Mouse (Mus musculus) megakaryocyte, adult 5-6 weeks (primary cell): ENCODE results near the gene Ephb1. TPM values are rescaled to one million over a fixed set of nuclear protein-coding genes. Genes with fewer than 3 reads are reported as not detected.
A peak's percentile ranks its signal among the peaks of the same experiment; 100 is the strongest.

Source experiments
- ATAC-seq: 2 replicates; pipeline ENCODE4 v1.8.0; 2016; ENCODE audit warnings: mild to moderate bottlenecking, inconsistent platforms; ENCODE audit not compliant: poor library complexity, severe bottlenecking
- total RNA-seq, 2 experiments: library from RNA; stranded (forward) in 1 of 2; stranded (reverse) in 1 of 2; fragments of 153-499, 151-499 nt in 1 of 2; fragments of 221-1000, 200-1000 nt in 1 of 2; gene quantifications; 2 replicates each; pipeline versions ENCODE4 v1.2.3 to v1.2.4; 2015 to 2017

Ephb1 gene
- total RNA-seq, 2 experiments from 2014 or later = not detected

DNA sequence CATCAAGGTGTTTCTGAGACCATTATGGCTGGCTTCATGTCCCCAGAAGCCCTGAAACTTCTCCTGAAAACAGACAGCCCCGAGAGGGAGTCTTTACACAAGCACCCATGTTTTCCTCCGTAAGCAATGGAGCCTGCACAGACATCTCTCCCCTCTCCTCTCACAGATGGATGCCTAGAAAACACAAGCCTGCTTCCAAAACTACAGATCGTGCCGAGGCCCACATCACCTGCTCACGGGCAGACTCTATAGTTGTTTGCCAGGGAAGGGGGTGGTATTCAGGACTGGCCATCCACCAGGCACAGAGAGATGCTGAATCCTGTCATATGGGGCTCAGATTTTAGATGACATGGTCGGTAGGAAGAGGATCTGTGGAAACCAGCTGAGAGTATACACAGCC, 98.7 kb downstream of the Ephb1 start:
- ATAC-seq = no peak

DNA sequence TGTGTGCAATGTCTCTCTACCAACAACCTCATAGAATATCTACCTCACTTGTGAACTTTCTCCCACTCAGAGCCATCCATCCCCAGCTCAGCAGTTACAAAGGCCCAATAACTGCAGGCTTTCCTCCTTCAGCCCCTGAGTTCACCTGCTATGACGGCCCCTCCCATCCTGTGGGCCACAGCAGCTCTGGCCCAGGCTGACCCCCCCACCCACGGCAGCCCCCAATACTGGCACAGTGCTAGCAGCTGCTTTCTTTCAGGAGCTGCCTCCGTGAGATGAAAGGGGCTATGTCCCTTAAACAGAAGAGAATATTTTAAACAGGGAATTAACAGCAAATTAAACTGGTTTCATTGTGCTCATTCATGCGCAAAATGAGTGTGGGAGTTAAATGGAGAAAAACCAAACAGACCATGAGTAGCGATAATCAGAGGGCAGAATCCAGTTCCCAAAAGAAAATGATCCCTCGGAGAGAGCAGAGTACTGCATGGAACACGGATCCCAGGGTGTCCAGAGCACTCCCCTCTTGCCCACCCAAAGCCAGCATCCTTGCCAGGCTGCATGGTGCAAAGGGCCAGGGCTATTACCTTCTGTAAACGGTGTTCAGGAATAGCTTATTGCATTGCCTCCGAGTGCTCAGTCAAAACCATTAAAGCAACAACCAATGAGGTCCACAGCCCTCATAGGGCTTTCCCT, 105.2 kb downstream of the Ephb1 start:
- no peak for ATAC-seq

DNA sequence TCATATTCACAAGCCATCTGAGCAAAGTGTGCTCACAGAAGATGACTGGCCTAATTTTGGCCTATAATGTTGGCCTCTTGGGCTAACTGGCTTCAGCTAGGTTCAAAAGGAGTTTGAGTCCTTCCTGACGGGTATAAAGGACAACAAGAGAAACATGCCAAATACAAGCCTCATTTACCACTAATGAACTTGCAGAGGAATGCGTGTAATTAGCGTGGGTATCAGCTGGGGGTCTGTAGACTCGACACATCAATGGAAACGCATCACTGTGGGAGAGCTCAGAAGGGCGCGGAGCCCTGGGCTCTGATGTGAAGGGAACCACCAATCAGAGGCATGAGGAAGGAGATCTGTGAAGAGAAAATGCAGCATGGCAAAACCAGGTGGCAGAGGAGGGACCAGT, 108.9 kb downstream of the Ephb1 start:
- ATAC-seq = no peak

DNA sequence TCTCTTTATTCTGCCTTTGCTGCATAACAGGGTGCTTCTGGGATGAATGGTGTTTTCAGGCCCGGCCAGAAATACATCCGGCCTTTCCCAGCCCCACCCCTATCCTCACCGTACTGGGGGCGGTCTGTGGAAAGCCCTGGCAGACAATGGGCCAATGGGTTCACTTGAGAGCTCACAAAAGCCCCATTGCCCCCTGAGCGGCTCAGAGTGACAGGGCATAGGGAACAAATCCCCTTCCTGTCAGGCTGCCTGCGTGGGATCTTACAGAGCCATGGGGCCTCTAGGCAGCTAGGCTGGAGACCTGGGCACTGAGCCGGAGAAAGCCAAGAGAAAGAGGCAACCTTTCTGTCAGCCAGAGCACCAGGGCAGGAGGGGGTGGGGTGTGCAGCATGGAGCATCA, 111.2 kb downstream of the Ephb1 start:
- ATAC-seq = no peak

DNA sequence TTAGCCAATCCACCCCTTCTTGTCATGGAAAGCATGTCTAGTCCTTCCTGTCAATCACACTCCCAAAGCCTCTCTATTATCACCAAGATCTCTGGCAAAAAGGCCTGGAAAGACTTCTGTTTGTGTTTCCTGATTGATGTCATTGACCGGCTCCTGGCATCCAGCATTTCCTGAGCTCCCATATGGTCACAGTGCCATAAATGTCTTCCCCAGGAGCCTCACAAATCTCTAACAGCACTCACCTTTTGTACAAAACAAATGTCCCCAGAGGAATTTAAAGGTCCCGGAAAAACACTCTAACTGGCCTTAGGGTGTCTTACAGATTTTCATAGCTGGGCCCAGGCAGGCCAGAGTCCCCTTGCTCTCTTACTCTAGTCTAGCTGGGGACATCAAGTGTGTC, 112.9 kb downstream of the Ephb1 start:
- no peak for ATAC-seq

DNA sequence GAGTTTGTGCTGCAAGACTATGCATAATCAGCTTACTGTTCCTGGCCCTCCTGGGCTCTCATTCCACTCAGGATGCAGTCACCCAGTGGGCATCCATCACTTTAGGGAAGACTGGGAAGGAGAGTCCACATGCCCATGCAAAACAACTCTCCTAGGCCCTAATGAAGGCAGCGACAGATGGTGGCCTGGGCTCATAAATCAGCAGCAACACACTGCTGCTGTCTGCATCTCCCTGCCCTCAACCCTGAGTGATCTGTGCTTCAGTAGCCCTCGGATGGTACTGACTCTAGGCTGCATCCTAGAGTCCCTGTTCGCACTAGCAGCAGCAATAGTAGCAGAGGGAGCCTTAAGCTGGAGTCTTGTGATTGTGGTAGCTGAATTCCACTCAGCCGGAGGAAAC, 114.3 kb downstream of the Ephb1 start:
- ATAC-seq = no peak

DNA sequence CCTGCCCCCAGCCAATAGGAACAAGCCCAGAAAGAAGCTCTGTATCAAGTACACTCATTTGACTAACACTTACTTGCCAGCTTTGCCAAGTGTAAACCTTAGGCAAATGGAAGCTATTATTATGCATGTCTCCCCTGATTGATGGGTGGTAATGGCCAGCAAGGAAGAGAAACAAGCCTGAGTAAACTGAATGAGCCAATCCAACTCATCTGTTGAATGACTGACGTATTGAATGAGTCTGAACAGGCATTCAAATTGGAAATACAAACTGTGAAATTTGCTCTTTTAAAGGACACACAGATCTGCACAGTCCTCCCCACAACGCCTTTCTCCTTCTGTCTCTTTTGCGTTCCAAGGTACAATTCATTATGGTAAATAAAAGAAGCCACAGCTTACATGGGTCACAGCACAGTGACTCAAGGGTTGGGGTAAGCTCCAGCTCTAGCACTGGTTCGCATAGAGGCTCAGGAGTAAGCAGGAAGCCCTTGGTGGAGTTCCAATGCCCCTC, 119.0 kb downstream of the Ephb1 start:
- no peak for ATAC-seq

DNA sequence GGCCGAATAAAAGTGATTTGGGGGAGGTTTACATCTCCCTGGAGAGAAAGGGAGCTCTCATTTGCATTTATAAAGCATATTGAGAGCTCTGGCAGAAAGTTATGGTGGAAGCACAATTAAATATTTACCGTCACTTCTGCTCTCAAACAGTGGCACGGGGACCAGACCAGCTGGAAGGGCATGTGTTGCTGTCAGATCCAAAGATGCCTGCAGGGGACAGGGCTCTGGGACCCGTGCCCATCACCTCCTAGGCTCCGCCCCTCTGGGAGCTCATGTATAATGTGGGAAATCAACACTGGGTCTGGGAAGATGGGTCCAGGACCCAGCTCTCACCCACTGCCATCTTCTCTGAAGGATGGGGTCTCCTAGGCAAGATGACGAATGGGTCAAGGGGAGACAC, 123.2 kb downstream of the Ephb1 start:
- no peak for ATAC-seq

DNA sequence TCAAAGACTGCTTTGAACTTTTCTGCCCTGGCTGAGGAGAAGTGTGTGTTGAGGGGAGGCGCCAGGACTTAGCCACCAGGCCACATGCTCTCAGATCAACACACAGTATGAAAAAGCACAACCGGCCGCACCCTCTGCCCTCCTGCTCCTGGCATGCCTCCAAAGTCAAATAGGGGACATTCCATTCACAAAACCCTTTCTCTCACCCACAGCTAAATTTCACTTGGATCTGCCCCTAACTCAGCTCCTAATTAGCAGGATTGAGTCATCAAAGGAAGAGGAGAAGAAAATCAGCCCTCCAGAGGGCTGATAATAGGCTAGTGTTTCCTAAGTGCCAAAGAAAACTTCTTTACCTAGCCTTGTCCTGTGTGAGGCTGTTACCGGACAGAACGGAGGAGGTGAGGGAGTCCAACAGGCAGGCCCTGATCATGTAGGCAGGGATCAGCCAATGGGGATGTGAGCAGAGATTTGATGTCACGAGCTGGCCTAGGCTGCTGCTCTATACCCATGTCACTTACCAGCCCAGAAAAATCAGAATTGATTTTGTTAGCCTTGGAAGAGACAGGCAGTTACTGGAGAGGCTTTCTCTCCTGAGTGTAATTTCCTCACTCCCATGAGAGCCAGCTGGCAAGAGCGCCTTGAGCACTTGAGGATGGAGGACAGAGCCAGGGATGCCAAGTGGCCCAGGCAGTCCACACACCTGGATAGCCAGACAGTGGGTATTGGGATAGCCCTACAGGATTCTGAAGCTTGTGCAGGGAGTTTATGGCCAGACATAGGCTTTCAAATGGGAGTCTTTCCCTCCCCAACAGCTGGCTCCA, 137.5 kb downstream of the Ephb1 start:
- no peak for ATAC-seq

DNA sequence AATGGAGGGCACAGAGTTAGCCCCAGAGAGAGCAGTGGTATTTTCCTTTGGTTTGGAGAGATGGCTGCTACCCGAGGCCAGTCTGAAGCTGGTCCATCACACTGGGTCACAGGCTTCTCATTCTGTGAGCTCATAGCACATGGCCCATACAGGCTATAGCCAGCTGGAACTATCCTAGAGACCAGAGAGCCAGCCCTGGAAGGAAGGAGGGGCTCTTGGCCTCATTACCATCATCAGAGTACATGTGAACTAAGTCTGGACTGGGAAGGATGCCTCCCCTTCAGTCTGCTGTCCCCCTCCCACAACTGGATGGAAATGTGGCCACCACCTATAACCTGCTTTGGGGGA, 142.5 kb downstream of the Ephb1 start:
- no peak for ATAC-seq

DNA sequence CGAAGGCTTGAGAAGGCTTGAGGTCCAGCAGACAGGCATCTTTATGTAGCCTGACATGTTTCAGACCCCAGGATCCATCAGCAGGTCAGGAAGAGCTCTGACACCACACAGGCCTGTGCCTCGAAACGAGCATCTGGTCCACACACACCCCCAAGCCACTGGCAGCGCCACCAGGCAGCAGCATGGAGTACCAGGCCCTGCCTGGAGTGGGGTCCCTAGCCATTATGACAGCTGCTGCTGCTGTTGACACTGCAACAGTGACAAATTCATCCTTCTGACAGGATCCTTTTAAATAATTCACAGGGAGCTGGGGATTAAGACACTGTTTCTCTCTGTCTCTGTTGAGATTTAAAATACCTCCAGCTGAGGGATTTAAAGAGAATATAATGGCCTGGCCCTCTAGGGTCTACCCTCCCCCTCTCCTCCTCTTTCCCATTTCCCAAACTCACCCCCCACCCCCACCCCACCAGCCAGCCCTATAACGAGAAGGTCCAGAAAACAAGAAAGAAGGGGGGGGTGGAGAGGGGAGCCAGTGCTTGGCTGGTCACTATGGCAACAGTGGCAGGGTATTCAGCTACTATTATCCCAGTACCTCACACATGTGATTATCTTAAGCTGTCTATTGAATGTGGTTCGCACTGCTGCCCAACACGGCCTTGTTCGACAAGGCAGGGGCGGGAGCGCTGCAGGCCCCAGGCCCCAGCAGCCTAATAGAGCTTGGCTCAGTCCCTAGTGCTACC, 143.0 kb downstream of the Ephb1 start:
- no peak for ATAC-seq

DNA sequence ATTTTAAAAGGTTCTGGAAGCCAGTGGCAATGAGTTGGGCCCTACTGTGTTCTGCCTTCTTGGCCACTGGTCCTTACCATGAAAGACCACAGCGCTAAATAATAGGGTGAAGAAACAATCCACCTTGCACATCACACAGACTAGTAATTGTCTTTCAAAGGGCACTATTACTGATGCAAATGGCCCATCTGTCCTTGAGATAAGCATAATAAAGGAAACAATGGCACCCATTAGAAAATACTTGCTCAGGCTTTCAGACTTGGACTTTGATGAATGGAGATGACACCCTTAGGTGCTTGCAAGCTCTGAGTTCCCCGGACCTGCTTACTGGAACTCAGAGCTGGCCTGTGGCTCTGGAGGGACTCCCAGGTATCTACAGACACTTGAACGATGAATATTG, 149.0 kb downstream of the Ephb1 start:
- ATAC-seq = no peak

DNA sequence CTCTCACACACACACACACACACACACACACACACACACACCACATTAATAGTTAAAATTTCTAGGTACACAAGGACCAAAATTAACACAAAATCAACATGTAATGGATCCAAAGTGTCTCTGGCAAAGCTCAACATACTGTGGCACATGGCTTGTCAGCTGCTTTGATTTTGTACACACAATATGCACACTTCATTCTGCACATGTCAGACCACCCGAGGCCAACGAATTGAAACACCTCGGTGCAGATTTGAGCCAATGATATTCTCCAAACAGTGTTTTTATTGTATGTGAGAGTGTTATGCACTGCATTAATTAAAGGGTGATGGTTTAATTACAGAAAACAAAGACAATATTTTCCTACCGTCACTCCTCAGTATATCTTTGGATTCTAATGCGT, 152.6 kb downstream of the Ephb1 start:
- no peak for ATAC-seq

DNA sequence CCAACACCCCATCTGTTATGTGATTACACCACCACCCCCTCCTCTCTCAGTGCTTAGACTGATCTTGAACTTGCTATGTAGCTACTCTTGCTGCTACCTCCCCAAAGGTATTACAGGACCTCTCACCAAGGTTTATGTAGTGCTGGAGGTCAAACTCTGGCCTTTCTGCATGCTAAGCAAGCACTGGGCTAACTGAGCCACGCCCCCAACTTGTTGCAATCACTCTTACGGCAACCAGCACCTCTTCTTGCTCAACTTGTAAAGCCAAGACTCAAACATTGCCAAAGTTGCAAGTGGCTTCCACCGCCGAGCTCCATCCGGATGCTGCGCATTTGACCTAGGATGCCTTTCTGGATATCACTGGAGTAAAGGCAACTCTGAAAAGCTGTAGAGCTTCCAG, 157.6 kb downstream of the Ephb1 start:
- ATAC-seq = peak; percentile 21; the same call in 1 of the 2 replicates

DNA sequence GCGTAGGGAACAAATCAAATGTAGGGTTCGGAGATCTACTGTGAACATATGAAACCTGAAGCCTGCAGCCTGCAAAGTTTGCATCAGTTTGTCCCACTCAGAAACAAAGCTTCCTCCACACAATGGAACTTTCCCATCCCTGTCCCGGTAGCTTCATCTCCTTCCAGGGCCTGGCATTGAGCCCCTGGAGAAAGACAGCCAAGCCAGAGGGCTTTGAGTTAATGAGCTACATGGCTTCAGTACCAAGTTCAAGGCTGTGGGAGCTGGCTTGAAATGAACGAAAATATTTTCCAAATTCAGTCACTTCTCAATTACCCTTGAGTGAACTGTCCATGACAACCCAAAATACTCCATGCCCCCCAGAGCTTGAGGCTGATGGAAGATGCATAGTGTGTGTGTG, 160.4 kb downstream of the Ephb1 start:
- ATAC-seq = no peak

DNA sequence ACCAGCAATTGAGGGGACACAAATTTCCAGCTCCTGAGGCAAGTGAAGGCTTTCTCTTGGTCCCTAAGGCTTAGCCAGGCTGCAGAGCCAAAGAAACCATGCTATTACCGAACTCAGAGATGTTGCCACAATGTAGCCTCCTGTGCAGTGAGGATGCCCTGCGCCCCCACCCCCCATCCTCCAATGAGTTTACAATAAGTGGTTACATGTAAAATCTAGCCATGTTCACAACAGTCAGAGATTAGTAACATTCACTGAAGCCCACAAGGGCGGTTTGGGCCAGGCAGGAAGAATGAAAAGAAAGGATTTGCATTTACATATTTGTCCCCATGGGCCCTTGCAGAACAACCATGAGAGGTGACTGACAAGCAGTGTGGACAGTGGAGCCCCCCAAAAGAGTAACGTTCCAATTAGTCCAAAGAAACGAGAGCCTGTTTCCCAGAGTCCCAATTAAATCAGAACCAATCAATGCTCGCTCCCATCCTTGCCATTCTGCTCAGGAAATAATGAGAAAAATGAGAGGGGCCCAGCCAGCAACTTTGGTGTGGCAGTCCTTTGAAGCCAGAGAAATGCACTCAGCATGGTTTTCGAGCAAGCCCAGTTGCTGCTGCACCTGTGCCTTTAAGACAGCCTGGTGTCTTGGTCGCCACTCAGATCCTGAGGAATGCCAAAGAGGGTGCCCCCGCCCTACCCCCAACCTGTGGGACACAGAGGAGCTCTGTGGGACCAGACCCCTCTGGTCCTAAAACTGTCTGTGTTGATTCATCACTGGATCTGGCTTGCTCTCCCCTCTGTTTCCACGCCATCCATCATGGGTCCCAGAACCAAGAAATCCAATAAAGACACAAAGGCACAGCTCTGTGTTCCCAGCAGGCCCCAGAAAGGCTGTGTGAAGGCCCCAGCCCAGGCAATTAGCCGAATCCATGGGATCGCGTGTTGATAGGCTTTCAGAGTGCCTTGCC, 161.5 kb downstream of the Ephb1 start:
- ATAC-seq = no peak

DNA sequence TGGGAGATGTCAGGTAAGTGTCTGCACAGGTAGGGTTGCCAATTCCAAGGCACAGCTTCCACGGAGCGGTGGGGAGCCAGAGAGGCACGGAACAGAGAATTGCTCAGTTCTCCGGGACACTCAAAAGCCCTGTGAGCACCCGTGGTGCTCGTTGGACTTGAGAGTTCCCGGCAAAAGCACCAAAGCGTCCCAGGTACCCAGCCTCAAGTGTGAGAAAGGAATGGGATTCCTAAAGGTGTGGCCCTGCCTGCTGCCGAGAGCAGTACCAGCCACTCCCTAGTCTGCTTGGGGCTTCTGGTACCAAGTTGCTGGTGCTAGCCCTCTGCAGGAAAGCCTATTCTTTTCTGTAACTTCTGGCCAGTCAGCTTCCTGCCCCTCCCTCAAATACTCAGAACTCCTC, 164.4 kb downstream of the Ephb1 start:
- no peak for ATAC-seq

DNA sequence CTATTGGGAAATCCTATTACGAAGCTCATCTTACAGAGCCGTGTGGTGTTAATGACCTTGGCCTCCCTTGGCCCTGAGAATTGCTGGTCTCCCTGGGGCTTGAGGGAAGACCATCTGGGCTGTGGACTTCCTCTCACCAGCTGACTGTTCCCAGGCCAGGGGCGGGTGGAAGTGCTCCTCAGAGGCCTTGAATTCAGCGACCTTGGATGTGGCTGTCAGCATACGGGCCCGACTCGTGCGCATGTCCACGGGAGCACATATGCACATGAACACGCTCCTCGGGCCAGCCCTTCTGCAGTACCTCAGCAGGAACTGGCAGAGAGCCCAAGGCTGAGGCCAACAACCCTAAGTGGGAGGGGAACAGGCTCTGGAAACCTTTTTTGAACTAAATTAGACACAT, 165.1 kb downstream of the Ephb1 start:
- ATAC-seq = no peak

DNA sequence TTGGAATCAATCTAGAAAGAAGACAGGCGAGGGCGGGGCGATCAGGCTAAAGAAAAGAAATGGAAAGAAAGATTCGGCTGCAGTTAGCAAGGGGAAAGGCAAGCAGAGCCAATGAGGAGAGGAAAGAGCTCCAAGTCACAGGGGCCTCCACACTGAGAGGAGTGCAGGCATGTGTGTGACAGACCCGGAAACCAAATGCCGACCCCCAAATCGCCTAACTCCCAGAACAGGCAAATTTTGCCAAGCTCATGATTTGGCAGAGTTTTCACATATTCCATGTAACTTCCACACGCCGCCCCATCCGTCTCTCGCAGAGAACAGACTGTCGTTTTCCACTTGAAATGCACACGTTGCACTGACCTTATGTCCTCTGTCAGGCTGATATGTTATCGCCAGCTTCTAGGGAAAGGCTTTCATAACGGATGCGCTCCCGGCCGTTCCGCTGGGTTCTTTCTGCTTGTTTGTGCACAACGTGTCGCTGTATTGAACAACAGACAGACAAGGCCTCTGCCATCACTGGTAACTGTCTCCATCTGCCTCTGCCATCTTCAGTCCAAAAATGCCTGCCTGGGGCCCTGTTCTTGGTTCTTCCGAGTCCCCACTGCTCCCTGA, 170.7 kb downstream of the Ephb1 start:
- no peak for ATAC-seq

DNA sequence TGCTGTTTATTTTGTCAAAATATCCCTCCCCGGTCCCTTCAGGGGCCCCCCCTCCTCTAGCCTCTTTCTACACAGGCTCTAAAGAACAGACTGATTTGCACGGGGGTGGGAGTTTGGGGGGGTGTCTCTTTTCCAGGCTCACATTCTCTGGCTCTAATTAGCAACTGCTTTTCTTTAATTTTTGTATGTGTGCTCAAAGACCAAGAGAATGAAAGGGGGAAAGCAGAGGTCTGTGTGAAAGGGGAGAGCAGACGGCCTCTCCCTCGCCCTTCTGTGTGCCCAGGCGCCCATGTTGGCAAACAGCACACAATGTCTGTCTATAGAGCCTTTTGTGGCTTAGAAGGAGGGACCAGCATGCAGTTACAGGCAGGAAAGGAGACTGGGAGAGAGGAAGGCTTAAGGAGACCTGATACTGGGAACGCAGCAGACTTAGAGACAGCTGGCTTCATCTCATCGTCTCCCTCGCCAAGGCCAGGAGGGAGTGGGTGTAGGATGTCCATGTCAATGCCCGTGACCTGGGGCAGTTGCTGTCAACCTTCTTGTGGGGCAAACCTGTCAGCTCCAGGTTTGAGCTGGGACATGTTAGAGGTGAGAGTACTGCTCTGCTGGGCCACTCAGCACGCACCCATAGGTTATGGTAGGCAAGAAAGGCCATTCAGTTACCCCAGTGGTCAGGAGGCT, 172.5 kb downstream of the Ephb1 start:
- ATAC-seq = no peak
